Mouse (Mus musculus) lung, postnatal 0 days (tissue): ENCODE results near the gene Chd9.

Experiments used
- CTCF ChIP-seq: IDR thresholded peaks from 2 replicates; pipeline ENCODE4 v1.5.1; 2016; ENCODE audit warnings: antibody characterized with exemption, mild to moderate bottlenecking
- EP300 ChIP-seq: IDR thresholded peaks from 2 replicates; pipeline ENCODE4 v1.6.1; 2016; ENCODE audit warnings: antibody characterized with exemption, mild to moderate bottlenecking, control low read depth

GRCm38 (mm10) chr8:90876213-90876721 is 48.1 kb downstream of the Chd9 start:
- no peak for TF ChIP-seq EP300
- TF ChIP-seq CTCF: no peak
